Comparison of ENCODE assay signal across 17 mouse cellular contexts in the genomic region with DNA sequence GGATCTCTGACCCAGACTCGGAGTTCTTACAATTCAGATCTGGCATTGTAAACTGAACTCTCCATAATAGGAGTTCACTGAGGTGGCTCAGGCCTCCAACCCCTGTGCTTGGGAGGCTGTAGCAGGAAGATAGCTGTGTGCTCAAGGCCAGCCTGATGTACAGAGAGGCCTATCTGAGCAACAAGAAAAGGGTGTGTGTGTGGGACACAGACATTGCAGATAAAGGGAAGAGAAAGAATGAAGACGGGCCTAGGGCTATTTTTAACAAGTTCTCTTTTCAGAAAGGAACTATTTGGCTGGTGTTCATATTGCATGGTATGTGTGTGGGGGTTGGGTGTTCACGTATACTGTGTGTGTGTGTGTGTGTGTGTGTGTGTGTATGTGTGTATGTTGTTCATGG. TPM values are rescaled to one million over a fixed set of nuclear protein-coding genes. Genes with fewer than 3 reads are reported as not detected.
DNase-seq lines count a peak whose midpoint lies in the region; ATAC-seq and TF ChIP-seq lines count a peak whose summit lies in the region.
"Had no signal": no experiment of that assay in that cellular context is flagged by ENCODE, and none has a peak within 500 bp of the region (broad histone marks: within the 10 kb centered on the region; RNA-seq: fewer than 3 reads in every experiment).

No protein-coding gene starts in this region.

- peaks cover 11% of the 10 kb centered on the region for H3K4me1 ChIP-seq in heart, embryonic 11.5 days (ENCODE audit: control insufficient read depth, insufficient read depth, low read length)
- peaks cover 18% of the 10 kb centered on the region for H3K4me1 ChIP-seq in spleen, adult 2 months (ENCODE audit: control insufficient read depth, insufficient read depth, insufficient read length)
- peaks cover 88% of the 10 kb centered on the region for H3K4me1 ChIP-seq in liver, embryonic 12.5 days
- no peaks in the 10 kb centered on the region for H3K4me1 ChIP-seq in small intestine, adult 2 months (ENCODE audit: control insufficient read depth, insufficient read depth, insufficient read length, low read length)

- H3K36me3 ChIP-seq in heart, embryonic 11.5 days (ENCODE audit: control insufficient read depth, insufficient read depth, low read length), result peaks cover 51% of the 10 kb centered on the region
- peaks cover 28% of the 10 kb centered on the region for H3K36me3 ChIP-seq in spleen, adult 2 months (ENCODE audit: control insufficient read depth, insufficient read depth, low read length)
- H3K36me3 ChIP-seq in liver, embryonic 12.5 days, result peaks cover 98% of the 10 kb centered on the region
- H3K36me3 ChIP-seq in small intestine, adult 2 months (ENCODE audit: control insufficient read depth, insufficient read depth, low read length), result peaks cover 38% of the 10 kb centered on the region

- no peaks in the 10 kb centered on the region for H3K27me3 ChIP-seq in heart, embryonic 11.5 days (ENCODE audit: control insufficient read depth, insufficient read depth, low read length)
- no peaks in the 10 kb centered on the region for H3K27me3 ChIP-seq in spleen, adult 2 months (ENCODE audit: control insufficient read depth, insufficient read depth, low read length)
- H3K27me3 ChIP-seq in liver, embryonic 12.5 days (replicated peaks), result no peaks in the 10 kb centered on the region
- no peaks in the 10 kb centered on the region for H3K27me3 ChIP-seq in small intestine, adult 2 months (ENCODE audit: control insufficient read depth, insufficient read depth, low read length)
- H3K27me3 ChIP-seq: embryonic facial prominence, embryonic 12.5 days; limb, embryonic 15.5 days had no signal

- TF ChIP-seq POLR2A in spleen, adult 2 months (IDR thresholded peaks at IDR 0.05; ENCODE audit: low read depth, low read length), result no peak
- TF ChIP-seq POLR2A in small intestine, adult 2 months (IDR thresholded peaks at IDR 0.05; ENCODE audit: low read depth, low read length), result no peak

- intact Hi-C loops in gastrocnemius, postnatal 14 days (cut with DNase I; ENCODE audit: low total_unique reads), result no loop called here

- no peak overlapping the region for H3K4me3 ChIP-seq in heart, embryonic 11.5 days (ENCODE audit: low read depth, low read length)
- H3K4me3 ChIP-seq in spleen, adult 2 months (ENCODE audit: extremely low read depth, insufficient read depth, insufficient read length), result no peak overlapping the region
- H3K4me3 ChIP-seq in liver, embryonic 12.5 days, result peak overlapping the region; percentile 30
- no peak overlapping the region for H3K4me3 ChIP-seq in small intestine, adult 2 months (ENCODE audit: low read depth, low read length)
- H3K4me3 ChIP-seq: embryonic facial prominence, embryonic 12.5 days; limb, embryonic 15.5 days had no signal

- WGBS in heart, embryonic 11.5 days (ENCODE audit: insufficient replicate concordance), result 60% methylated on average over 3 of the region's 3 CpGs
- WGBS in spleen, adult 2 months, result 39% methylated on average over 3 of the region's 3 CpGs
- WGBS in liver, embryonic 12.5 days (ENCODE audit: insufficient replicate concordance), result 15% methylated on average over 3 of the region's 3 CpGs
- WGBS in small intestine, adult 2 months, result 73% methylated on average over 3 of the region's 3 CpGs

- H3K9me3 ChIP-seq in heart, embryonic 11.5 days (replicated peaks; ENCODE audit: control insufficient read depth, low read length), result no peaks in the 10 kb centered on the region
- H3K9me3 ChIP-seq in liver, embryonic 12.5 days (replicated peaks), result no peaks in the 10 kb centered on the region
- H3K9me3 ChIP-seq: embryonic facial prominence, embryonic 12.5 days; limb, embryonic 15.5 days had no signal

- no peak for TF ChIP-seq CTCF in spleen, adult 2 months (IDR thresholded peaks at IDR 0.05; ENCODE audit: extremely low read depth, insufficient read depth, insufficient read length, insufficient replicate concordance)
- TF ChIP-seq CTCF in small intestine, adult 2 months (IDR thresholded peaks at IDR 0.05; ENCODE audit: extremely low read depth, insufficient read length, insufficient replicate concordance, low read depth, low read length), result no peak

- no peak for DNase-seq in heart, adult 18-20 months
- DNase-seq in spleen, adult 2 months (ENCODE audit: low read depth in 1 of 2, low spot score in 2 of 2), result no peak
- DNase-seq in spleen, adult 12 weeks (ENCODE audit: low spot score), result no peak
- DNase-seq in gastrocnemius, postnatal 14 days, result no peak
- DNase-seq: adrenal gland, adult 8-10 months; cerebellum, adult 2 months; forebrain, postnatal 0 days; heart, postnatal 14 days; kidney, adult 8-10 months; midbrain, embryonic 14.5 days; right cerebral cortex, postnatal 25 days had no signal

- ATAC-seq in heart, embryonic 11.5 days (replicated peaks; ENCODE audit: insufficient number of reproducible peaks, low FRiP score, low TSS enrichment), result peak; percentile 68; the same call in 1 of the 2 replicates
- peak; percentile 98 for ATAC-seq in liver, embryonic 12.5 days
- no peak for ATAC-seq in CD4-positive, CD25-positive, alpha-beta regulatory T cell, adult 4 months
- ATAC-seq: forebrain, postnatal 0 days had no signal

- H3K4me2 ChIP-seq in heart, embryonic 11.5 days, result peak overlapping the region; percentile 27; the same call in 1 of the 2 replicates
- H3K4me2 ChIP-seq in liver, embryonic 12.5 days, result peak overlapping the region; percentile 60
- H3K4me2 ChIP-seq: embryonic facial prominence, embryonic 12.5 days; limb, embryonic 15.5 days had no signal

- peak overlapping the region; percentile 73 for H3K27ac ChIP-seq in heart, embryonic 11.5 days (ENCODE audit: low read depth, low read length)
- H3K27ac ChIP-seq in spleen, adult 2 months (ENCODE audit: insufficient read depth, low read length), result peak overlapping the region; percentile 70
- peak overlapping the region; percentile 92 for H3K27ac ChIP-seq in liver, embryonic 12.5 days
- peak overlapping the region; percentile 56; the same call in 1 of the 2 replicates for H3K27ac ChIP-seq in small intestine, adult 2 months (ENCODE audit: insufficient read depth, low read depth, low read length)
- H3K27ac ChIP-seq: embryonic facial prominence, embryonic 12.5 days; limb, embryonic 15.5 days had no signal

- no peak overlapping the region; the same call in 1 of the 2 replicates for H3K9ac ChIP-seq in heart, embryonic 11.5 days (ENCODE audit: low read depth, low read length)
- peak overlapping the region; percentile 57 for H3K9ac ChIP-seq in liver, embryonic 12.5 days
- H3K9ac ChIP-seq: embryonic facial prominence, embryonic 12.5 days; forebrain, postnatal 0 days; limb, embryonic 15.5 days had no signal

RNA-seq across cellular contexts. Expression of gene Srsf9, which starts 6.6 kb away (rescaled TPM):
- 140 and 149 TPM in 2 replicates for polyA plus RNA-seq in heart, embryonic 11.5 days (2014; fragmentation: Nextera tagmentation; extraction: Ambion mirVana)
- total RNA-seq in heart, adult 18-20 months (2021), result 10 to 100 TPM; 18.2 to 19.2 TPM
- 57.8 and 102 TPM in 2 replicates for polyA plus RNA-seq in spleen, adult 2 months (2012; rRNA removed)
- 195 and 200 TPM in 2 replicates for polyA plus RNA-seq in liver, embryonic 12.5 days (2016; fragmentation: Nextera tagmentation; extraction: Ambion mirVana)
- 16.9 and 38.0 TPM in 2 replicates for polyA plus RNA-seq in small intestine, adult 2 months (2012; rRNA removed)
- 10 to 100 TPM; 14.5 to 15.9 TPM for total RNA-seq in gastrocnemius, postnatal 14 days (2021)
- polyA plus RNA-seq in CD4-positive, CD25-positive, alpha-beta regulatory T cell, adult 4 months (2017; shearing (Covaris generic)), result 10 to 100 TPM; 13.9 to 26.3 TPM

RNA-seq across cellular contexts. Expression of gene Gatc, which starts 7.4 kb away (rescaled TPM):
- 27.0 and 31.0 TPM in 2 replicates for polyA plus RNA-seq in heart, embryonic 11.5 days (2014; fragmentation: Nextera tagmentation; extraction: Ambion mirVana)
- total RNA-seq in heart, adult 18-20 months (2021), result 10 to 100 TPM; 17.2 to 18.0 TPM
- polyA plus RNA-seq in spleen, adult 2 months (2012; rRNA removed), result 4.9 and 5.8 TPM in 2 replicates
- 20.6 and 21.2 TPM in 2 replicates for polyA plus RNA-seq in liver, embryonic 12.5 days (2016; fragmentation: Nextera tagmentation; extraction: Ambion mirVana)
- 3.3 and 6.0 TPM in 2 replicates for polyA plus RNA-seq in small intestine, adult 2 months (2012; rRNA removed)
- total RNA-seq in gastrocnemius, postnatal 14 days (2021), result 10 to 100 TPM; 18.8 to 19.7 TPM
- polyA plus RNA-seq in CD4-positive, CD25-positive, alpha-beta regulatory T cell, adult 4 months (2017; shearing (Covaris generic)), result 10 to 100 TPM; 11.8 to 13.6 TPM

RNA-seq across cellular contexts. Expression of gene Triap1, which starts 7.4 kb away (rescaled TPM):
- polyA plus RNA-seq in heart, embryonic 11.5 days (2014; fragmentation: Nextera tagmentation; extraction: Ambion mirVana), result 40.4 and 43.9 TPM in 2 replicates
- 10 to 100 TPM; 26.9 to 28.4 TPM for total RNA-seq in heart, adult 18-20 months (2021)
- 5.7 and 7.5 TPM in 2 replicates for polyA plus RNA-seq in spleen, adult 2 months (2012; rRNA removed)
- polyA plus RNA-seq in liver, embryonic 12.5 days (2016; fragmentation: Nextera tagmentation; extraction: Ambion mirVana), result 43.8 and 45.9 TPM in 2 replicates
- 3.2 and 5.9 TPM in 2 replicates for polyA plus RNA-seq in small intestine, adult 2 months (2012; rRNA removed)
- 10 to 100 TPM; 12.4 to 15.2 TPM for total RNA-seq in gastrocnemius, postnatal 14 days (2021)
- polyA plus RNA-seq in CD4-positive, CD25-positive, alpha-beta regulatory T cell, adult 4 months (2017; shearing (Covaris generic)), result 10 to 100 TPM; 50.6 to 54.3 TPM

RNA-seq across cellular contexts. Expression of gene Cox6a1, which starts 15.2 kb away (rescaled TPM):
- polyA plus RNA-seq in heart, embryonic 11.5 days (2014; fragmentation: Nextera tagmentation; extraction: Ambion mirVana), result 1,289 and 1,331 TPM in 2 replicates
- total RNA-seq in heart, adult 18-20 months (2021), result 100 to 1,000 TPM; 273 to 280 TPM
- polyA plus RNA-seq in spleen, adult 2 months (2012; rRNA removed), result 777 and 1,352 TPM in 2 replicates
- 783 and 814 TPM in 2 replicates for polyA plus RNA-seq in liver, embryonic 12.5 days (2016; fragmentation: Nextera tagmentation; extraction: Ambion mirVana)
- 6,016 and 7,190 TPM in 2 replicates for polyA plus RNA-seq in small intestine, adult 2 months (2012; rRNA removed)
- total RNA-seq in gastrocnemius, postnatal 14 days (2021), result 100 to 1,000 TPM; 105 to 114 TPM
- 100 to 1,000 TPM; 486 to 529 TPM for polyA plus RNA-seq in CD4-positive, CD25-positive, alpha-beta regulatory T cell, adult 4 months (2017; shearing (Covaris generic))

RNA-seq across cellular contexts. Expression of gene Dynll1, which starts 32.8 kb away (rescaled TPM):
- polyA plus RNA-seq in heart, embryonic 11.5 days (2014; fragmentation: Nextera tagmentation; extraction: Ambion mirVana), result 1,523 and 1,540 TPM in 2 replicates
- total RNA-seq in heart, adult 18-20 months (2021), result 10 to 100 TPM; 95.3 to 98.8 TPM
- 135 and 214 TPM in 2 replicates for polyA plus RNA-seq in spleen, adult 2 months (2012; rRNA removed)
- polyA plus RNA-seq in liver, embryonic 12.5 days (2016; fragmentation: Nextera tagmentation; extraction: Ambion mirVana), result 825 and 857 TPM in 2 replicates
- 54.5 and 78.1 TPM in 2 replicates for polyA plus RNA-seq in small intestine, adult 2 months (2012; rRNA removed)
- 100 to 1,000 TPM in 1 of 2 experiments, 10 to 100 TPM in 1; 84.8 to 138 TPM for total RNA-seq in gastrocnemius, postnatal 14 days (2021)
- polyA plus RNA-seq in CD4-positive, CD25-positive, alpha-beta regulatory T cell, adult 4 months (2017; shearing (Covaris generic)), result 100 to 1,000 TPM; 272 to 484 TPM
